Mouse (Mus musculus) cerebellum, postnatal 10 days (tissue): ENCODE results near the gene Ugt2a2.
"Not testable (repeated sequence)": the region's sequence is repeated elsewhere in the genome, so short reads cannot be mapped to it uniquely, and the experiment has no call there.

Source experiments
- DNase-seq, 2 experiments: peaks; one replicate each; pipeline ENCODE4 v3.0.0; 2021; ENCODE audit warnings: mixed read lengths in 2 of 2

The Ugt2a2 gene

DNA sequence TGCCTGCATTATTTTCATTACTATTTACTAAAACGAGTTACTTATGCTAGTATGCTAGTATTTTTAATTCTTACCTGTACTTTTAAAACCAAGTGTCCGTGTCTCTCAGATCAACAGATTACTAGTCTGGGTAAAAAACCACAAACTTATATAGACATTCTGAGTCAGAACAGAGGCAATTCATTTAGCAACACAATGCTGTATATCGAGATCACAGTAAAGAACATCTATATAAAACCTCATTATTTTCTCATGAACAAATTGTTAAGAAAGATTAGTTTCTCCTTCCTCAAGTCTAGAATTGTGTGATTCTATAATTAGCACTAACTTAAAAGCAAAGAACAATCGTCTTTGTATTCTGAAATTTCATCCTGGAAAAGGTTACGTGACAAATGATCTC is at the start of gene Ugt2a2:
Gene Ugt2a2, minus strand, starts transcription at position 101 of the 400 bp plus-strand sequence.
- DNase-seq: no peak

DNA sequence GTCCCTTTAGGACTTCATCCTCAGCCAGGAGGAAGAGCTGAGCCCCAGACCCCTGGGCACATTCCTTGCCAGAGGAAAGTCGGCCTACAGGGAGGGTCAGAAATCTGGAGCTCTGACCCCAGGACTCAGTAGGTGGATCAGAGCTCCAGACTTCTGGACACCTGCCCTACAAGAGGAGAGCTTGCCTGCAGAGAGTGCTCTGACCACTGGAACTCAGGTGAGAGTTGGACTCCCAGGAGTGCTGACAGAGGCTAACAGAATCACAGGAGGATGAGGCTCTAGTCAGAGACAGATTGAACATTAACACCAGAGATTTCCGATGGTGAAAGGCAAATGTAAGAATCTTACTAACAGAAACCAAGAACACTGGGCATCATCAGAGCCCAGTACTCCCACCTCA is 41.5 kb upstream of the Ugt2a2 start:
- not testable (repeated sequence) for DNase-seq

DNA sequence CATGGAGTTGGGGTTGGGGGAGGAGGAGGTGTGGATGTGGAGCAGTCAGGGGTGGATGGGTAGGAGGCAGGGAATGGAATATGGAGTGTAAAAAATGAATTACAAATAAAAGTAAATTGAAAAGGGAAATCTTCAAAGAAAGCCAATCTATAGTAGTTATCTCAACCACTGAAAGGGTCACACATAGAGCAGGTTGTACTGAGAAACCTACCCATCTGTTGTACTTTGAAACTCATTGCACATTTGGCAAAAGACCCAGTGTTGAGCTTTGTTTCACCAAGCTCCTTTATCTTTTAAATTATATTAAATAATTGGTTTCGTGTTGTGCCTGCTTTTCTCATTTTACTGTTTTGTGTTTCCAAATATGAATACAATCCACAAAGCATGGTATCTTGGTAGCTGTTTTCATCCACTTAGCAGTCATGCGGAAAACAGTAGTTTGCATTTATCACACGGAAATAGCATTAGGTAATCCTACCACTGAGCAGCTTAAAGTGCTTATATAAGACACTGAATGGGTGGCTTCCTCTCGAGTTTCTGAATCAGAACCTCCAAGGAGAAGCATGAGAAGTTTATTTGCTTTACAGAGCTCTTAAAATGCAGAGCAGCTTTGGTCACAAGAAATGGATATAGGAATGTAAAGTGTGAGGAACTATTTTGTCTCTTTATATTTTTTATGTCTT is 23.9 kb upstream of the Ugt2a2 start:
- peak; percentile 2 to 9 for DNase-seq

DNA sequence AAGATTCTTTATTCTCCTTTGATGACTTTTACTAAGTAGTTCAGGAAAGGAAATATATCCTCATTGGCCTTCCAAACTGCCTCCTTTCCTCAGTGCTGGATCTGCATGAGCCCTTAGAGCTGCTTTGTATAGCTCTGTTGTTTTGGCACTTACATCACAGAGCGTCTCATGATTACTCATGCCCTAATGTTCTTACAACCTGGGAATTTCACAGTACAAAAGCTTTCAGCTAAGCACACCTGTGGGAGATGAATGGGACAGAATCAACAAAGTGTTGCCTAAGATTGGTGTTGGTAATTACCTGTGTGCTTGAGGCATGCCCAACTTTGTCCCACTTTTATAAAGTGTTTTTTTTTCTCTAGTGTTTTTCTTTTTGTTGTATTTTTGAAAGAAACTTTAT is 20.6 kb upstream of the Ugt2a2 start:
- no peak for DNase-seq

DNA sequence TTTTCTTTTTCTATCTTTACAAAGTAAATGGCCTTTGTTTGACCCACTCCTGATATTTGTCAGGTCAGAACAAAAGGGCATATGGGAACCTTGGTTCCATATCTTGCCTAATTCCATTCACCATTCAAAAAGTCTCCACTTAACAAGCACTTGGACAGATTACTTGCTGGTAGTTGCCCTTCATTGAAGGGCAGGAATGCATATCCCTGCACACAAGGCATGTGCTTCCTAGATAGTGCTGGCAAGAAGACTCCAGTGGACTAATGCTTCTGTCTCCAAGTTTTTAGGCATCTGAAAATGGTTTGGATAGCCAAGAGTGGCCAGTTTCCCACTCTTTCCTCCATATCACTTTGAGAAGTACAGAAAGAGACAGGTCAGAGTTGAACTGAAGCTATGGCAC is 17.3 kb upstream of the Ugt2a2 start:
- no peak for DNase-seq

DNA sequence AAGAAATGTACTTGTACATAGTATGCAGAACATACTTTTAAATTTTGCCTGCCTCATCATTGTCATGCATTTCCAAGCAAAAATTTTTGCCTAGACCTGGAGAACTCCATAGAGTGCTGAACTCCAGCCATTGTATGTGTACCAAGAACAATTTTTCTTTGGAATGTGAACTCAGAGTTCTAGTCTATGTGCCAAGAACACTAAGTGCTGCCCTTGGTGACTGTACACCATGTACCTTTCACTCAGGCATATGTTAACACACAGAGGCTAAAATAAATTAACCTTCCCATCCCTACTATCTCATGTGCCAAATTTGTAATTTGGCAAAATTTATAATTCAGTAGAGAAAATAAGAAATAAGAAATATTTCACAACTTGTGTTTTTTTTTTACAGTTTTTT is 16.9 kb upstream of the Ugt2a2 start:
- no peak for DNase-seq

DNA sequence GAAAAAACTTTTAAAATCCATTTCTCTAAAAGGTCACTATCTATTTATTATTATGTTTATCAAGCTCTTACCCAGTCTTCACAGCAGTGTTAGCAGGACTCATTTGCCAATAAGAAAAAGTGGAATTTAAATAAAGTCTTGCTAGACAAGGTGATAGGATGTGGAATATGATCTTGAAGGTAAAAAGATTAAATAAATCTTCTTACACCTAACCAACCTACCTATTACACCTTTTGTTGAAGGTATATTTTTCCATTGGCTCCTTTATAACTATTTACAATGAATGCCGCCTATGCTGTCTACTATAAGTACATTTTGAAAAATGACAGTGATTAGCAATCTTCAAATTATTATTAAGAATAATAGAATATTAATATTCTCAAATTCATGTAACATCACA is 8.7 kb upstream of the Ugt2a2 start, which contains the start of gene Ugt2a1:
Gene Ugt2a1, minus strand, starts transcription at position 101 of the 400 bp plus-strand sequence.
- no peak for DNase-seq

DNA sequence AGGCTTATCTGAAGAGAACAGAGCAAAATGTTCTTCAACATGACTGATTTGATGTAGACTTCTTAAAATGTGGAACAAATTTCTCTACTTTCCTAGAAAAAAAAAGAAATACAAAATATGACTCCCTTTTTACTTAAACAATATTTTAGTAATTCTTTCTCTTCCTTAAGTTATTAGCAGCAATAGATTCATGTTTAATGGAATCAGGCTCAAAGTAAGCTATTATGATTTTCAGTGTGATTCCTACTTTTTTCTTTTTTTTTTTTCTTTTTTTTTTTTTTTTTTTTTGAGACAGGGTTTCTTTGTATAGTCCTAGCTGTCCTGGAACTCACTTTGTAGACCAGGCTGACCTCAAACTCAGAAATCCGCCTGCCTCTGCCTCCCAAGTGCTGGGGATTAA is 4.6 kb upstream of the Ugt2a2 start, which contains the start of gene Gm43638:
Gene Gm43638, minus strand, starts transcription at position 101 of the 400 bp plus-strand sequence.
- DNase-seq: not testable (repeated sequence)

DNA sequence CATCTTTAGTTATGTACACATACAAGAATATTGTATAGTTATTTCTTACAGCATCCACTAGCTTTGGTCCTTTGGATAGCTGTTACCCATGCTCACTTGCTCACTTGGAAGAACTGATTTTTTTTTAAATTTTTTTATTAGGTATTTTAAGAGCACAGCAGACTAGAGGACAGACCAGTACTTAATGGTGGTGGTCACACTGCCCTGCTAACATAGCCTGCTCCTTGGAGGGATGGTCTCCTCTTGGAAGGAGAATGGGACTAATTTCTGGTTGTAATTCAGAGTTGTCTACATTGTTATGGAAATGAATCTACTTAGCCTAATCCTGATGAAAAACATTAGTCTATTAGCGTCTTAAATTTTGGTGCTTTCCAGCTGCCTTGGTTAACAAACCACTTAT is 23.2 kb downstream of the Ugt2a2 start:
- DNase-seq: no peak

DNA sequence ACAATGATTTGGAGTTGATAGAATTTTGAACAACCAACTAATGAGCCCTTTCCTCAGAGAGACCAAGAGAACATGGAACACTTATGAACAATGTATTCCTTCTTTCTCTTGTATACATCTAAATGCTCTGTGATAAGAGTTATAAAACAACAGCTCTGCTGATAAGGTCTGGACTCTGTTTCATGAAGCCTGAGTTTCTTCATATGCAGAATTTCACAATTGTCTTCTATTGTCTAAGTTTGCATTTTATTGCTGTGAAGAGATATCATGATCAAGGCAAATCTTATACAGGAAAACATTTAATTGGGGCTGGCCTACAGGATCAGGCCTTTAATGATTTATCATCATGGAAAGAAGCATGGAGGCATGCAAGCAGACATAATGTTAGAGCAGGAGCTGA is 24.4 kb downstream of the Ugt2a2 start:
- DNase-seq: no peak

DNA sequence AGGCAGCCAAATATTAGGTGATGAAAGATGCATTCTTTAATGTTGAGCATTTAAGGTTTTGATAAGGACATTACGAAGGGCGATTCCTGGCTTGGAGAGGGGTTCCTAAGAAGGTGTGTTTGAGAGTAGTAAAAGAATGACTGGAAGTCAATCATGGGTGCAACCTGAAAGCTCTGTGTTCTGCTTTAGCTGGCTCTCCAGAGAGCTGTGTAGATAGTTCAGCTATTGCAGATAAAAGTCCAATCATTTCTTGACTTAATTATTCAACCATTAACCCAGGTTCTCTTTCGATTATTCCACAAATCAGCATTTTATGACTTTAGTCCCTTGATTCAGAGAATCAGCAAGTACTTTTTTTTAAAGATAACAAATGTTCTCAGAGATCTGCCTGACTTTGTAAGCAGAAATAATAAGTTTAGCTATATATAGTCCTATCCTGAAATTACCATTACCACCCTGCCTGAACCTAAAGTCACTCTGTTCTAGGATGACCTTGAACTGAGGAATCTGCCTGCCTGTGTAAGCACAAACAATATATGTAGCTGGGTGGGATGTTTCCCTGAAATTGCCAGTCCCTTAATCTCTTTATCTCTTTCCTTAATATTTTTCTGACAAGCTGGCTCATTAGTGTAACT is 25.7 kb downstream of the Ugt2a2 start:
- DNase-seq: no peak

DNA sequence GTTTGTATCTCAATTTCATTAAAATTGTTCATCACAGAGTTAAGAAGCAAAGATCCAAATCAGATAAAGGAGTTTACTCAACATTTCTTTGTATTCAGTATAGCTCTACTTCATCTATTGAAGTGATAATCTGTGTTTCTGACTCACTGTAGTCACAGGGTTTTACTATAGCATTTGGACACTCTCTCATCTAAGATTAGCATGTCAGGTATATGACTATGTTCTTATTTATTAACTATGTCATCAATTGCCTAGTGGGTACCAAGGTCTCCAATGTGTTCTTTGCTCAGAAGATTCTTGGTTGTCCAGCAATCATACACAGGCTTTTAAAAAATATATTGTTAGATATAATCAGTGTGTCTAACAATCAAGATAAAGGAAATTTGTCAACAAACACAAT is 26.5 kb downstream of the Ugt2a2 start:
- DNase-seq: no peak

DNA sequence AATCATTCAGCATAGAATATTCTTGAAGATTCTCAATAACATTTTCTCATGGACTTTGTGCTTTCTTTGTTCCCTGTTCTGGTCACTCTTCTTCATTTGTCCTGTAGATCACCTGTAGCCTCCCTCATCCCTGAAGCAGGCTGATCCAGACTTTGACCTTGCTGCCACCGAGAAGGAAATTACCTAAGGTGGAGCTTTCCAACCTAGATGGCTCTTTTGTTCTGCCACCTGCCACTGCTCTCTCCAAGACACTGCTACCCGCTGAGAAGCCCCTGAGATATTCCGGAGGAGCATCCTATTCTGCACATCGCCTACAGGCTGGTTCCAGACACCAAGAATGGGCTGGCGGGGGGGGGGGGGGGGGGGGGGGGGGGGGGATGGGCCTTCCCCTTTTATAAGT is 29.5 kb downstream of the Ugt2a2 start:
- not testable (repeated sequence) for DNase-seq

DNA sequence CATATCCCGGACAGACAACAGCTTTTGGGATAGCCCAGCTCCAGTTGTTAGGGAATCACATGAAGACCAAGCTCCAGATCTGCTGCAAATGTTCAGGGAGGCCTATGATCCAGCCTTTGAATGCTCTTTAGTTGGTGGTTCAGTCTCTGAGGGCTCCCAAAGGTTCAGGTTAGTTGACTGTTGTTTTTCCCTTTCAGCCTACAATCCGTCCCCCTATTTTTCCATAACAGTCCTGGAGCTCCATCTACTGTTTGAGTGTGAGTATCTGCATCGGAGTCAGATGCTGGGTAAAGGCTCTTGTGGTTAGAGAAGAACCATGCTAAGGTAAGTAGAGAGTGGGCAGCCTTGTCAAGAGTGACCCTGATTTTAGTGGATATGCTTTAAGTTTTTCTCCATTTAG is 45.8 kb downstream of the Ugt2a2 start:
- DNase-seq: peak; percentile 7 to 15

DNA sequence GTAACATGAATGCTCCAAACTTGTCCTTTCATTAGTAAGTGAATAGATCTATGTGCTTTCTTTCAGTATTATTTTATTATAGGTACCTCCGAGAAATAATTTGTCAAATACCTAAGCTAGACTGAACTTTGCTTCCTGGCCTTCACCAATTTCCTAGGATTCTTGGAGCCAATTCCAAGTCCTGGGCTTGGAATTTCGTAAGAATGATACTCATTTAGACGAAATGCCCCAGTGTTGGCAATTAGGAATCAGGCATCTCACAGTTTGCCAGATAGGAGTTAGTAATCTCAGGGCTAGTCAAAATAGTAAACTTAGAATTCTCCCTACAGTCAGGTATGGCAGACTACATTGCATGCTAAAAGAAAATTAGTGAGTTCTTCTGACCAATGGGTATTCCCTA is 56.4 kb downstream of the Ugt2a2 start:
- DNase-seq: no peak

DNA sequence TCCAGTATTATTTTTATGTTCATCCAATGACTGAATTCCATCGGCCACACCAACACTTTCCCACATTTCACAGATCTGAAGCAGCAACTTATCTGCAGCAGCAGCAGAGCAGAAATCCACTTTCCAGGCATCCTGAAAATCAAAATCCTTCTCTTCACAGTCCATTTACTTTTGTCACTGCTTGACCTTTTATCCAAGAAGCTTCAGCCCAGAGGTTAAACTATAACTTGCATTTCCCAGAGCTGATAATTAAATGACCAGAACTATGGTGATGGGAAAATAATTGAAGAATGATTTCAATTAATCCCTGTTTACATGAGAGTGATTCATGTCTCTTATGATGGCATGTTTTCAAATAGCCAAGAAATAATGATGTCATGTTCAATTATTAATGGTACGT is 58.0 kb downstream of the Ugt2a2 start, which contains the start of gene Ugt2b38:
Gene Ugt2b38, minus strand, starts transcription at position 163 of the 400 bp plus-strand sequence.
- DNase-seq: not testable (repeated sequence)
